Mouse (Mus musculus) testis, adult 2 months (tissue): Measurements from ENCODE around the gene Morn2.

ENCODE experiments used
- CTCF ChIP-seq: fragments of 200-500 bp; IDR thresholded peaks from 2 replicates; pipeline ENCODE4 v1.5.1; 2012; ENCODE audit warnings: low read depth, mild to moderate bottlenecking, inconsistent platforms, low read length, moderate library complexity; ENCODE audit not compliant: control insufficient read depth, insufficient read depth, insufficient replicate concordance
- POLR2A ChIP-seq: fragments of 200-500 bp; IDR thresholded peaks from 2 replicates; pipeline ENCODE4 v1.6.1; 2012; ENCODE audit warnings: low read depth, mild to moderate bottlenecking, inconsistent platforms, low read length, moderate library complexity; ENCODE audit not compliant: control insufficient read depth

GRCm38 (mm10) chr17:80267065-80267464 is 22.9 kb upstream of the Morn2 start:
- TF ChIP-seq CTCF (no peak), POLR2A (no peak)
